Mouse (Mus musculus) stomach, postnatal 0 days (tissue): ENCODE measurements around the gene Myh4. TPM values are rescaled to one million over a fixed set of nuclear protein-coding genes. Genes with fewer than 3 reads are reported as not detected.

Experiments used
- ATAC-seq: fragments of 200-750 bp; cut with Nextera tagmentation; 2 replicates; pipeline ENCODE4 v1.8.0; 2017; ENCODE audit not compliant: low FRiP score, low TSS enrichment
- DNase-seq: peaks from one replicate; pipeline ENCODE4 v3.0.0-alpha.2; 2016; ENCODE audit warnings: low spot score
- H3K27ac ChIP-seq: fragments of 300-500 bp; sonication (generic); replicated peaks from 2 replicates; pipeline ENCODE4 v1.5.1; 2014; ENCODE audit warnings: mild to moderate bottlenecking, control low read depth
- H3K27me3 ChIP-seq: fragments of 300-500 bp; sonication (generic); 2 replicates; pipeline ENCODE4 v1.6.1; 2014; ENCODE audit warnings: low read length; ENCODE audit not compliant: control insufficient read depth, insufficient read depth
- H3K36me3 ChIP-seq: fragments of 300-500 bp; sonication (generic); 2 replicates; pipeline ENCODE4 v1.6.1; 2014; ENCODE audit warnings: low read length, mixed read lengths; ENCODE audit not compliant: control insufficient read depth, insufficient read depth
- H3K4me1 ChIP-seq: fragments of 300-500 bp; sonication (generic); replicated peaks from 2 replicates; pipeline ENCODE4 v1.6.1; 2014; ENCODE audit warnings: antibody characterized with exemption; ENCODE audit not compliant: control insufficient read depth, insufficient read depth
- H3K4me2 ChIP-seq: fragments of 300-500 bp; sonication (generic); replicated peaks from 2 replicates; pipeline ENCODE4 v1.6.1; 2014; ENCODE audit warnings: low read depth, mild to moderate bottlenecking, control low read depth, moderate library complexity
- H3K4me3 ChIP-seq: fragments of 300-500 bp; sonication (generic); 2 replicates; pipeline ENCODE4 v1.5.1; 2014; ENCODE audit warnings: low read depth, low read length, control low read depth
- H3K9ac ChIP-seq: fragments of 300-500 bp; sonication (generic); 2 replicates; pipeline ENCODE4 v1.6.1; 2014; ENCODE audit warnings: mild to moderate bottlenecking, low read length, control low read depth, mixed read lengths
- H3K9me3 ChIP-seq: fragments of 300-500 bp; sonication (generic); 2 replicates; pipeline ENCODE4 v1.6.1; 2016; ENCODE audit warnings: low read length; ENCODE audit not compliant: control insufficient read depth
- CTCF ChIP-seq: IDR thresholded peaks from 2 replicates; pipeline ENCODE4 v1.5.1; 2016; ENCODE audit warnings: antibody characterized with exemption, low read depth, mild to moderate bottlenecking, moderate library complexity
- EP300 ChIP-seq: optimal IDR thresholded peaks from 2 replicates; pipeline ENCODE3; 2016; ENCODE audit warnings: antibody characterized with exemption
- WGBS: fragments of 180-500 bp; shearing (Covaris S2); extraction: QIAGEN DNeasy Blood & Tissue Kit; methylation state at CpG from one replicate; pipeline ENCODE4 v1.1.7; 2014; 5-methylcytosine and 5-hydroxymethylcytosine counted together
- polyA plus RNA-seq: library from polyadenylated mRNA; unstranded; fragments of >200 nt; fragmentation: Nextera tagmentation; extraction: Ambion mirVana; gene quantifications from 2 replicates; pipeline ENCODE4 v1.2.1, GENCODE M21; 2015

The Myh4 gene
- polyA plus RNA-seq, 1 experiment from 2014 or later, result not detected

- peak; percentile 27 for DNase-seq
- H3K4me2 ChIP-seq, result no peak overlapping the region
- no peak overlapping the region for H3K27ac ChIP-seq
- no peaks in the 10 kb centered on the region for H3K4me1 ChIP-seq
- H3K9me3 ChIP-seq, result no peaks in the 10 kb centered on the region
- no peaks in the 10 kb centered on the region for H3K27me3 ChIP-seq
- TF ChIP-seq CTCF (peak; percentile 72), EP300 (no peak)
- H3K4me3 ChIP-seq, result no peak overlapping the region
- 63% methylated on average over 5 of the region's 5 CpGs for WGBS
- no peak overlapping the region for H3K9ac ChIP-seq
- no peaks in the 10 kb centered on the region for H3K36me3 ChIP-seq
- ATAC-seq, result no peak
These were observed 2.0 kb upstream of the Myh4 start for GRCm38 (mm10) chr11:67235639-67236358.

- DNase-seq, result no peak
- ATAC-seq, result no peak
- no peak overlapping the region for H3K9ac ChIP-seq
- H3K27me3 ChIP-seq, result no peaks in the 10 kb centered on the region
- no peak overlapping the region for H3K4me2 ChIP-seq
- TF ChIP-seq CTCF (no peak), EP300 (no peak)
- no peaks in the 10 kb centered on the region for H3K4me1 ChIP-seq
- no peaks in the 10 kb centered on the region for H3K36me3 ChIP-seq
- no peak overlapping the region for H3K27ac ChIP-seq
- H3K4me3 ChIP-seq, result no peak overlapping the region
- WGBS, result 82% methylated on average over 9 of the region's 9 CpGs
- no peaks in the 10 kb centered on the region for H3K9me3 ChIP-seq
These were observed 1.0 kb upstream of the Myh4 start for GRCm38 (mm10) chr11:67236799-67237198.

GRCm38 (mm10) chr11:67241051-67241450 is 3.2 kb downstream of the Myh4 start:
- DNase-seq, result no peak
- Histone ChIP-seq H3K4me3 (no peak overlapping the region), H3K9me3 (no peaks in the 10 kb centered on the region), H3K36me3 (no peaks in the 10 kb centered on the region), H3K9ac (no peak overlapping the region), H3K27me3 (no peaks in the 10 kb centered on the region), H3K4me2 (no peak overlapping the region), H3K4me1 (no peaks in the 10 kb centered on the region), H3K27ac (no peak overlapping the region)
- TF ChIP-seq CTCF, result no peak
- no peak for TF ChIP-seq EP300
- WGBS, result 80% methylated on average over 6 of the region's 6 CpGs
- ATAC-seq, result no peak

GRCm38 (mm10) chr11:67253691-67254090 is 15.9 kb downstream of the Myh4 start:
- Histone ChIP-seq H3K4me2 (no peak overlapping the region), H3K4me3 (no peak overlapping the region), H3K9ac (no peak overlapping the region), H3K27me3 (no peaks in the 10 kb centered on the region), H3K9me3 (no peaks in the 10 kb centered on the region), H3K27ac (no peak overlapping the region), H3K36me3 (no peaks in the 10 kb centered on the region), H3K4me1 (no peaks in the 10 kb centered on the region)
- ATAC-seq, result no peak
- TF ChIP-seq CTCF (no peak), EP300 (no peak)
- no peak for DNase-seq
- WGBS, result 83% methylated on average over 4 of the region's 4 CpGs

GRCm38 (mm10) chr11:67257048-67257447 is 19.2 kb downstream of the Myh4 start:
- DNase-seq (no peak), ATAC-seq (no peak)
- H3K4me1 ChIP-seq, result no peaks in the 10 kb centered on the region
- H3K27ac ChIP-seq, result no peak overlapping the region
- H3K4me3 ChIP-seq, result no peak overlapping the region
- H3K36me3 ChIP-seq, result no peaks in the 10 kb centered on the region
- no peak overlapping the region for H3K9ac ChIP-seq
- TF ChIP-seq EP300, result no peak
- no peaks in the 10 kb centered on the region for H3K27me3 ChIP-seq
- H3K4me2 ChIP-seq, result no peak overlapping the region
- H3K9me3 ChIP-seq, result no peaks in the 10 kb centered on the region
- WGBS, result 76% methylated on average over 7 of the region's 7 CpGs

GRCm38 (mm10) chr11:67260956-67261355 is 23.1 kb downstream of the Myh4 start:
- H3K27ac ChIP-seq, result no peak overlapping the region
- no peak for ATAC-seq
- WGBS, result 79% methylated on average over 6 of the region's 6 CpGs

More at GRCm38 (mm10) chr11:67260956-67261355, 23.1 kb downstream of the Myh4 start:
- DNase-seq, result no peak
- Histone ChIP-seq H3K9ac (no peak overlapping the region), H3K4me1 (no peaks in the 10 kb centered on the region), H3K4me2 (no peak overlapping the region), H3K27me3 (no peaks in the 10 kb centered on the region), H3K9me3 (no peaks in the 10 kb centered on the region), H3K4me3 (no peak overlapping the region), H3K36me3 (no peaks in the 10 kb centered on the region)
- no peak for TF ChIP-seq EP300
- no peak for TF ChIP-seq CTCF
